Mouse (Mus musculus) MEL (cell line): Measurements from ENCODE around the gene Grip1. TPM values are rescaled to one million over a fixed set of nuclear protein-coding genes. Genes with fewer than 3 reads are reported as not detected.

Experiments used
- DNase-seq: peaks from one replicate; pipeline ENCODE4 v3.0.0; 2011; ENCODE audit warnings: low read depth, low spot score
- H3K27ac ChIP-seq: 2 replicates; pipeline ENCODE4 v1.5.1; 2012; ENCODE audit warnings: low read depth, mild to moderate bottlenecking, control low read depth, low read length, moderate library complexity; ENCODE audit not compliant: control insufficient read depth
- H3K27me3 ChIP-seq, 2 experiments: fragments of 150-350 bp in 1 of 2; sonication (generic) in 1 of 2; 2 replicates each; pipeline ENCODE4 v1.6.1; 2012; ENCODE audit warnings: low read length in 2 of 2, mild to moderate bottlenecking in 2 of 2, improper control_type of control experiment in 1 of 2, moderate library complexity in 1 of 2; ENCODE audit not compliant: insufficient read depth in 2 of 2, control insufficient read depth in 1 of 2
- H3K36me3 ChIP-seq, 2 experiments: 2 replicates each; pipeline ENCODE4 v1.6.1; 2012 to 2014; ENCODE audit warnings: low read length in 2 of 2, improper control_type of control experiment in 1 of 2, inconsistent platforms in 1 of 2, mild to moderate bottlenecking in 1 of 2; ENCODE audit not compliant: insufficient read depth in 2 of 2, control insufficient read depth in 1 of 2
- H3K4me1 ChIP-seq, 2 experiments: fragments of 150-350 bp in 1 of 2; sonication (generic) in 1 of 2; 2 replicates each; pipeline ENCODE4 v1.6.1; 2012; ENCODE audit warnings: low read length in 2 of 2, improper control_type of control experiment in 1 of 2, mild to moderate bottlenecking in 1 of 2; ENCODE audit not compliant: insufficient read depth in 2 of 2, control insufficient read depth in 1 of 2
- H3K4me3 ChIP-seq, 2 experiments: fragments of 150-350 bp in 1 of 2; sonication (generic) in 1 of 2; 2 replicates each; pipeline ENCODE4 v1.5.1; 2012; ENCODE audit warnings: low read depth in 2 of 2, low read length in 2 of 2, mild to moderate bottlenecking in 2 of 2, moderate library complexity in 2 of 2, control low read depth in 1 of 2, improper control_type of control experiment in 1 of 2; ENCODE audit not compliant: control insufficient read depth in 1 of 2, insufficient read depth in 1 of 2
- H3K79me2 ChIP-seq: 2 replicates; pipeline ENCODE4 v1.6.1; 2012; ENCODE audit warnings: mild to moderate bottlenecking, low read length, moderate library complexity; ENCODE audit not compliant: control insufficient read depth, poor library complexity, insufficient read depth
- H3K9ac ChIP-seq: 2 replicates; pipeline ENCODE4 v1.6.1; 2012; ENCODE audit warnings: low read depth, mild to moderate bottlenecking, control low read depth, low read length, moderate library complexity; ENCODE audit not compliant: control insufficient read depth, poor library complexity, severe bottlenecking
- H3K9me3 ChIP-seq: fragments of 150-350 bp; sonication (generic); replicated peaks from 2 replicates; pipeline ENCODE4 v1.6.1; 2012; ENCODE audit warnings: mild to moderate bottlenecking, low read length, improper control_type of control experiment, moderate library complexity; ENCODE audit not compliant: insufficient read depth
- CHD1 ChIP-seq: IDR thresholded peaks from 2 replicates; pipeline ENCODE4 v1.6.1; 2012; ENCODE audit warnings: low read depth, mild to moderate bottlenecking, inconsistent platforms, low read length, improper control_type of control experiment
- CHD2 ChIP-seq: IDR thresholded peaks from 2 replicates; pipeline ENCODE4 v1.6.1; 2011; ENCODE audit warnings: low read length, improper control_type of control experiment
- E2F4 ChIP-seq: IDR thresholded peaks from 2 replicates; pipeline ENCODE4 v1.6.1; 2011; ENCODE audit warnings: low read depth, low read length, improper control_type of control experiment, borderline replicate concordance
- ELF1 ChIP-seq: IDR thresholded peaks from 2 replicates; pipeline ENCODE4 v1.6.1; 2014; ENCODE audit warnings: low read depth, mild to moderate bottlenecking, inconsistent platforms, low read length, improper control_type of control experiment, moderate library complexity
- EP300 ChIP-seq, 2 experiments: IDR thresholded peaks; 2 replicates each; pipeline ENCODE4 v1.6.1; 2011; ENCODE audit warnings: improper control_type of control experiment in 2 of 2, low read length in 2 of 2, low read depth in 1 of 2, mild to moderate bottlenecking in 1 of 2
- GABPA ChIP-seq: IDR thresholded peaks from 2 replicates; pipeline ENCODE4 v1.6.1; 2012; ENCODE audit warnings: low read depth, mild to moderate bottlenecking, inconsistent platforms, low read length, improper control_type of control experiment, moderate library complexity
- HCFC1 ChIP-seq: IDR thresholded peaks from 2 replicates; pipeline ENCODE4 v1.6.1; 2012; ENCODE audit warnings: low read depth, mild to moderate bottlenecking, inconsistent platforms, low read length, improper control_type of control experiment, moderate library complexity
- JUND ChIP-seq: IDR thresholded peaks from 2 replicates; pipeline ENCODE4 v1.6.1; 2011; ENCODE audit warnings: low read depth, mild to moderate bottlenecking, improper control_type of control experiment, low read length
- KAT2A ChIP-seq: conservative IDR thresholded peaks from 2 replicates; pipeline ENCODE4 v1.6.1; 2012; ENCODE audit warnings: low read depth, low read length, improper control_type of control experiment, inconsistent platforms
- MXI1 ChIP-seq: IDR thresholded peaks from 2 replicates; pipeline ENCODE4 v1.6.1; 2011; ENCODE audit warnings: mild to moderate bottlenecking, low read depth, low read length, improper control_type of control experiment
- MYB ChIP-seq: IDR thresholded peaks from 2 replicates; pipeline ENCODE4 v1.6.1; 2011; ENCODE audit warnings: mild to moderate bottlenecking, low read depth, low read length, improper control_type of control experiment
- MYC ChIP-seq: IDR thresholded peaks from 2 replicates; pipeline ENCODE4 v1.6.1; 2011; ENCODE audit warnings: low read depth, mild to moderate bottlenecking, low read length, improper control_type of control experiment, moderate library complexity
- NELFE ChIP-seq: IDR thresholded peaks from 2 replicates; pipeline ENCODE4 v1.6.1; 2011; ENCODE audit warnings: low read depth, low read length, improper control_type of control experiment
- NRF1 ChIP-seq: IDR thresholded peaks from 2 replicates; pipeline ENCODE4 v1.6.1; 2014; ENCODE audit warnings: low read depth, mild to moderate bottlenecking, inconsistent platforms, low read length, improper control_type of control experiment, moderate library complexity; ENCODE audit not compliant: poor library complexity, insufficient read depth, severe bottlenecking
- POLR2A ChIP-seq, 2 experiments: IDR thresholded peaks; 2 replicates each; pipeline ENCODE4 v1.6.1; 2011 to 2012; ENCODE audit warnings: low read length in 2 of 2, mild to moderate bottlenecking in 2 of 2, control low read depth in 1 of 2, improper control_type of control experiment in 1 of 2, low read depth in 1 of 2, moderate library complexity in 1 of 2; ENCODE audit not compliant: control insufficient read depth in 1 of 2, insufficient read depth in 1 of 2, poor library complexity in 1 of 2
- POLR2AphosphoS2 ChIP-seq: IDR thresholded peaks from 2 replicates; pipeline ENCODE4 v1.6.1; 2011; ENCODE audit warnings: low read length, improper control_type of control experiment
- POLR2AphosphoS5 ChIP-seq: IDR thresholded peaks from 2 replicates; pipeline ENCODE4 v1.6.1; 2012; ENCODE audit warnings: low read depth, borderline replicate concordance, mild to moderate bottlenecking, inconsistent platforms, low read length, moderate library complexity, mixed read lengths
- RAD21 ChIP-seq: IDR thresholded peaks from 2 replicates; pipeline ENCODE4 v1.6.1; 2011; ENCODE audit warnings: mild to moderate bottlenecking, low read depth, low read length, improper control_type of control experiment
- SIN3A ChIP-seq: IDR thresholded peaks from 2 replicates; pipeline ENCODE4 v1.6.1; 2012; ENCODE audit warnings: low read length, improper control_type of control experiment, inconsistent platforms
- SMC3 ChIP-seq: IDR thresholded peaks from 2 replicates; pipeline ENCODE4 v1.6.1; 2011; ENCODE audit warnings: low read depth, low read length, improper control_type of control experiment
- TAL1 ChIP-seq: IDR thresholded peaks from 2 replicates; pipeline ENCODE4 v1.6.1; 2012; ENCODE audit warnings: mild to moderate bottlenecking, inconsistent platforms, low read length, moderate library complexity, mixed read lengths
- TCF12 ChIP-seq: IDR thresholded peaks from 2 replicates; pipeline ENCODE4 v1.6.1; 2014; ENCODE audit warnings: low read depth, mild to moderate bottlenecking, inconsistent platforms, low read length, improper control_type of control experiment, moderate library complexity
- UBTF ChIP-seq: IDR thresholded peaks from 2 replicates; pipeline ENCODE4 v1.6.1; 2012; ENCODE audit warnings: low read depth, mild to moderate bottlenecking, inconsistent platforms, low read length, improper control_type of control experiment, moderate library complexity, borderline replicate concordance; ENCODE audit not compliant: insufficient read depth
- USF1 ChIP-seq: IDR thresholded peaks from 2 replicates; pipeline ENCODE4 v1.6.1; 2014; ENCODE audit warnings: low read depth, mild to moderate bottlenecking, inconsistent platforms, low read length, improper control_type of control experiment, moderate library complexity
- ZC3H11A ChIP-seq: IDR thresholded peaks from 2 replicates; pipeline ENCODE4 v1.6.1; 2012; ENCODE audit warnings: low read depth, mild to moderate bottlenecking, inconsistent platforms, low read length, improper control_type of control experiment
- ZMIZ1 ChIP-seq: IDR thresholded peaks from 2 replicates; pipeline ENCODE4 v1.6.1; 2012; ENCODE audit warnings: low read depth, mild to moderate bottlenecking, inconsistent platforms, low read length, improper control_type of control experiment, moderate library complexity
- polyA plus RNA-seq, 2 experiments: library from polyadenylated mRNA; stranded (reverse) in 1 of 2; unstranded in 1 of 2; fragments of >175 nt in 1 of 2; fragments of >200 nt in 1 of 2; gene quantifications; 2 replicates each; pipeline versions ENCODE4 v1.2.1 to v1.2.4; 2012; ENCODE audit warnings: low replicate concordance in 2 of 2, low read depth in 1 of 2; ENCODE audit not compliant: insufficient read length in 2 of 2, insufficient read depth in 1 of 2, missing spikeins in 1 of 2
- total RNA-seq: library from RNA; depleted of rRNA; stranded (reverse); fragments of 300-350 nt; gene quantifications from 2 replicates; pipeline ENCODE4 v1.2.3, GENCODE M21; 2012

The Grip1 gene
- total and polyA plus RNA-seq, 3 experiments: 0.04 TPM; not detected in 2

GRCm38 (mm10) chr10:120035824-120036223 lies 582.2 kb downstream of the Grip1 start:
- TF ChIP-seq USF1 (no peak), JUND (no peak), CHD2 (no peak), EP300 (IDR thresholded peaks at IDR 0.05; ENCODE audit: low read depth in 1 of 2, low read length in 2 of 2) (no peak), KAT2A (no peak), ELF1 (no peak), TCF12 (no peak), MXI1 (no peak), CHD1 (no peak), MYC (no peak), MYB (no peak), HCFC1 (no peak), TAL1 (no peak), E2F4 (no peak), ZMIZ1 (no peak), POLR2A (IDR thresholded peaks at IDR 0.05; ENCODE audit: control insufficient read depth in 1 of 2, insufficient read depth in 1 of 2, low read depth in 1 of 2, low read length in 2 of 2, poor library complexity in 1 of 2) (no peak), NRF1 (no peak)
- H3K27me3 ChIP-seq: no peaks in the 10 kb centered on the region

DNA sequence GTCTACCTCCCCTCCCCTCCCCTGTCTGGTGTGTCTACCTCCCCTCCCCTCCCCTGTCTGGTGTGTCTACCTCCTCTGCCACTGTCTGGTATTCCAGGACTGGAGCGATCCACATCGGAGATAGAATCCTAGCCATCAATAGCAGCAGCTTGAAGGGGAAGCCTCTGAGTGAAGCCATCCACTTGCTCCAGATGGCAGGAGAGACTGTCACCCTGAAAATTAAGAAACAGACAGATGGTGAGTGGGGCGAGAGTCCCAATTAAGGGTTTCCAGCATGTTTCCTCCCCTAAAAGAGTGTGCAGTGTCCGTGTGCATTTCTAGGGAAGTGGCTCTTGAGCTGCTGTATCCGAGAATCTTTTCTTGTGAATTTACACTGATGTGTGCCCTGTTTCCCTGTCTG lies 584.6 kb downstream of the Grip1 start:
- no peak for TF ChIP-seq POLR2AphosphoS5
- no peak for TF ChIP-seq RAD21
- TF ChIP-seq EP300 (IDR thresholded peaks at IDR 0.05; ENCODE audit: low read depth in 1 of 2, low read length in 2 of 2): no peak
- no peak for TF ChIP-seq SMC3
- no peak for TF ChIP-seq NELFE
- TF ChIP-seq ZC3H11A: no peak
- TF ChIP-seq CHD1: no peak
- TF ChIP-seq POLR2AphosphoS2: no peak
- no peak for TF ChIP-seq MYC
- TF ChIP-seq UBTF: no peak
- no peak for TF ChIP-seq SIN3A
- TF ChIP-seq NRF1: no peak
- no peak for TF ChIP-seq TAL1
- no peak for TF ChIP-seq ELF1
- TF ChIP-seq GABPA: no peak
- no peak for TF ChIP-seq KAT2A
- TF ChIP-seq TCF12: no peak
- no peak for DNase-seq
- Histone ChIP-seq H3K27me3 (no peaks in the 10 kb centered on the region), H3K36me3 (no peaks in the 10 kb centered on the region), H3K4me3 (no peak overlapping the region), H3K27ac (no peak overlapping the region), H3K4me1 (no peaks in the 10 kb centered on the region), H3K79me2 (no peaks in the 10 kb centered on the region), H3K9ac (no peak overlapping the region), H3K9me3 (no peaks in the 10 kb centered on the region)

More at GRCm38 (mm10) chr10:120035824-120036223, 582.2 kb downstream of the Grip1 start:
- no peak overlapping the region for H3K27ac ChIP-seq
- no peak for DNase-seq
- H3K9me3 ChIP-seq: no peaks in the 10 kb centered on the region
- H3K36me3 ChIP-seq: no peaks in the 10 kb centered on the region
- H3K4me1 ChIP-seq: no peaks in the 10 kb centered on the region
- H3K79me2 ChIP-seq: no peaks in the 10 kb centered on the region
- no peak overlapping the region for H3K9ac ChIP-seq
- no peak overlapping the region for H3K4me3 ChIP-seq
